Mouse (Mus musculus): ENCODE measurements at regions not wholly inside any gene's neighbourhood (a gene's known extent, or its start where the extent isn't known, plus 50 kb on each side); places are given as distances from the start of the nearest gene placed in this dataset.

- H3K27me3 ChIP-seq (ENCODE audit: control insufficient read depth, insufficient read depth, low read length) = no peaks in the 10 kb centered on the region
- no peak overlapping the region for H3K4me3 ChIP-seq (ENCODE audit: insufficient read depth, low read depth, low read length)
- no peaks in the 10 kb centered on the region for H3K36me3 ChIP-seq (ENCODE audit: control insufficient read depth, insufficient read depth, low read length)
- peaks cover 12% of the 10 kb centered on the region; the same call in 1 of the 2 replicates for H3K4me1 ChIP-seq (ENCODE audit: control insufficient read depth, insufficient read depth, low read length)
- H3K27ac ChIP-seq (replicated peaks; ENCODE audit: insufficient read depth, low read depth, low read length) = no peak overlapping the region
- WGBS = 40% methylated on average over 3 of the region's 3 CpGs
- peak; percentile 82 for DNase-seq (ENCODE audit: extremely low read depth, low read depth, low spot score)
- TF ChIP-seq CTCF (IDR thresholded peaks at IDR 0.05; ENCODE audit: low read depth, low read length) = no peak
- no peak for TF ChIP-seq POLR2A (IDR thresholded peaks at IDR 0.05; ENCODE audit: extremely low read depth, insufficient read depth, low read length)
- no peaks in the 10 kb centered on the region for H3K79me2 ChIP-seq (ENCODE audit: control insufficient read depth, insufficient read depth, low read length)
- H3K9ac ChIP-seq (ENCODE audit: low read depth, low read length) = no peak overlapping the region
Observed at GRCm38 (mm10) chr13:32554601-32555000, 216.1 kb upstream of the Gmds start.

DNA sequence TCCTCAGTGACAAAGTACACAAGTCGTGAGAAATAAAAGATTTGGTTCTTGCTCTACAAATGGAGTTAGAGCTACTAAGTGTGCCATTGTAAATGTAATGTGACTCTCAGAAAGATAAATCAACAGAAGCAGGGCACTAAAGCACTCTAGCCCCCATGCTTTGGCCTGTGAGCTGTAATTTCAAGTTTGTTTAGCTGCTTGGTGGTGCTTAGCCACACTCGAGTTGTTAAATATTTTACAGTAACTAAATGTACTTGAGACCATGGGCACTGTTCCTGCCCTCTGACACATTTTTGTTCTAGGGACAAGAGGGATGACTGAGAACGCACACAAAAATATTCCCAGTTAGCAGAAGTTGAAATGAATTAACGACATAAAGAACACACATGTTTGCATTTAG, 214.6 kb upstream of the Gmds start:
- H3K4me1 ChIP-seq (ENCODE audit: control insufficient read depth, insufficient read depth, low read length) = peaks cover 12% of the 10 kb centered on the region; the same call in 1 of the 2 replicates
- peak; percentile 68 for DNase-seq (ENCODE audit: extremely low read depth, low read depth, low spot score)
- no peak overlapping the region for H3K9ac ChIP-seq (ENCODE audit: low read depth, low read length)
- TF ChIP-seq POLR2A (IDR thresholded peaks at IDR 0.05; ENCODE audit: extremely low read depth, insufficient read depth, low read length) = no peak
- H3K27ac ChIP-seq (replicated peaks; ENCODE audit: insufficient read depth, low read depth, low read length) = no peak overlapping the region
- no peaks in the 10 kb centered on the region for H3K36me3 ChIP-seq (ENCODE audit: control insufficient read depth, insufficient read depth, low read length)
- 40% methylated on average over 4 of the region's 4 CpGs for WGBS
- no peak overlapping the region for H3K4me3 ChIP-seq (ENCODE audit: insufficient read depth, low read depth, low read length)
- H3K27me3 ChIP-seq (ENCODE audit: control insufficient read depth, insufficient read depth, low read length) = no peaks in the 10 kb centered on the region
- H3K79me2 ChIP-seq (ENCODE audit: control insufficient read depth, insufficient read depth, low read length) = no peaks in the 10 kb centered on the region

- 91% methylated on average over 3 of the region's 3 CpGs for WGBS
- H3K4me1 ChIP-seq (ENCODE audit: control insufficient read depth, insufficient read depth, low read length) = peaks cover 7% of the 10 kb centered on the region; the same call in 1 of the 2 replicates
- H3K9ac ChIP-seq (ENCODE audit: low read depth, low read length) = no peak overlapping the region
- TF ChIP-seq CTCF (IDR thresholded peaks at IDR 0.05; ENCODE audit: low read depth, low read length) (no peak), POLR2A (IDR thresholded peaks at IDR 0.05; ENCODE audit: extremely low read depth, insufficient read depth, low read length) (no peak)
- no peaks in the 10 kb centered on the region for H3K27me3 ChIP-seq (ENCODE audit: control insufficient read depth, insufficient read depth, low read length)
- H3K36me3 ChIP-seq (ENCODE audit: control insufficient read depth, insufficient read depth, low read length) = no peaks in the 10 kb centered on the region
- no peak overlapping the region for H3K27ac ChIP-seq (replicated peaks; ENCODE audit: insufficient read depth, low read depth, low read length)
- H3K4me3 ChIP-seq (ENCODE audit: insufficient read depth, low read depth, low read length) = no peak overlapping the region
- DNase-seq (ENCODE audit: extremely low read depth, low read depth, low spot score) = no peak
- no peaks in the 10 kb centered on the region for H3K79me2 ChIP-seq (ENCODE audit: control insufficient read depth, insufficient read depth, low read length)
Observed at GRCm38 (mm10) chr13:32550113-32550512, 211.6 kb upstream of the Gmds start.

- Histone ChIP-seq H3K4me3 (ENCODE audit: insufficient read depth, low read depth, low read length) (no peak overlapping the region), H3K79me2 (ENCODE audit: control insufficient read depth, insufficient read depth, low read length) (no peaks in the 10 kb centered on the region), H3K27me3 (ENCODE audit: control insufficient read depth, insufficient read depth, low read length) (no peaks in the 10 kb centered on the region), H3K4me1 (ENCODE audit: control insufficient read depth, insufficient read depth, low read length) (no peaks in the 10 kb centered on the region), H3K27ac (replicated peaks; ENCODE audit: insufficient read depth, low read depth, low read length) (no peak overlapping the region), H3K9ac (ENCODE audit: low read depth, low read length) (no peak overlapping the region), H3K36me3 (ENCODE audit: control insufficient read depth, insufficient read depth, low read length) (no peaks in the 10 kb centered on the region)
- WGBS = 81% methylated on average over 7 of the region's 7 CpGs
- no peak for DNase-seq (ENCODE audit: extremely low read depth, low read depth, low spot score)
- TF ChIP-seq CTCF (IDR thresholded peaks at IDR 0.05; ENCODE audit: low read depth, low read length) (no peak), POLR2A (IDR thresholded peaks at IDR 0.05; ENCODE audit: extremely low read depth, insufficient read depth, low read length) (no peak)
Observed at GRCm38 (mm10) chr13:32547126-32547525, 208.6 kb upstream of the Gmds start.

DNA sequence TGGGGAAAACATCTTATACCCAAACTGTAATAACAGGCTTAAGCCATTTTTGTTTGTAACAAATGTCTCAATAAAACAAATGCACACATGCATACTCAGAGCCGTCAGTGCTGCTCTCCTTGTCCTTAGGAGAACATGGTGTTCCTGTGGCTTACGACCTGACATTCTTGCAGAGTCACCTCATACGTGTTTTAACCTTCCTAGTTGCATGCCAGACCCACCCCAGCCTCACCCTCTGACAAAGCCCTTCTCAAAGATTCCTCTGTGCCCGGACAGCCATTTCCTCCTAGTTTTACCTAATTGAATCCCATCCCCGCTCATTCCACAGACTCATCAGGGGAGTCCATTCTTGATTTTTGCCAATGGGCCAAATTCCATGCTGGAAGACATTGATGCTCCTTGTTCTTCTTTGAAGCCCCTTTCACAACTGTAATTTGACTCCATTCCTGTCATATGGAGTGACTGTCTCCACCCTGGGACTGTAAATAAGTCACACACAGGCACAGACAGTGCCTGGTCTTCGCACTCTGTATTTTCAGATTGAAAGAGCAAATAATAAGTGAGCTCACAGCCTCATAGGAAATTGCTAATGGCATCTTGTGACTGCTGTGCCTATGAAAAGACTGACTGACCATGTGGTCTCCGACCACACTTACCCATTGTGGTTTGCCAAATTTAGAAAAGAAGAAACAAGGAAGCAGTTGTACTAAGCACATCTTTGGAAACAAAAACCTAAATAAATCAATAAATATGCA, 206.6 kb upstream of the Gmds start:
- H3K4me1 ChIP-seq (ENCODE audit: control insufficient read depth, insufficient read depth, low read length) = no peaks in the 10 kb centered on the region
- no peak overlapping the region for H3K27ac ChIP-seq (replicated peaks; ENCODE audit: insufficient read depth, low read depth, low read length)
- no peak for DNase-seq (ENCODE audit: extremely low read depth, low read depth, low spot score)
- no peaks in the 10 kb centered on the region for H3K27me3 ChIP-seq (ENCODE audit: control insufficient read depth, insufficient read depth, low read length)
- H3K9ac ChIP-seq (ENCODE audit: low read depth, low read length) = no peak overlapping the region
- no peak overlapping the region for H3K4me3 ChIP-seq (ENCODE audit: insufficient read depth, low read depth, low read length)
- H3K79me2 ChIP-seq (ENCODE audit: control insufficient read depth, insufficient read depth, low read length) = no peaks in the 10 kb centered on the region
- 84% methylated on average over 7 of the region's 7 CpGs for WGBS
- TF ChIP-seq CTCF (IDR thresholded peaks at IDR 0.05; ENCODE audit: low read depth, low read length) (no peak), POLR2A (IDR thresholded peaks at IDR 0.05; ENCODE audit: extremely low read depth, insufficient read depth, low read length) (no peak)
- no peaks in the 10 kb centered on the region for H3K36me3 ChIP-seq (ENCODE audit: control insufficient read depth, insufficient read depth, low read length)

DNA sequence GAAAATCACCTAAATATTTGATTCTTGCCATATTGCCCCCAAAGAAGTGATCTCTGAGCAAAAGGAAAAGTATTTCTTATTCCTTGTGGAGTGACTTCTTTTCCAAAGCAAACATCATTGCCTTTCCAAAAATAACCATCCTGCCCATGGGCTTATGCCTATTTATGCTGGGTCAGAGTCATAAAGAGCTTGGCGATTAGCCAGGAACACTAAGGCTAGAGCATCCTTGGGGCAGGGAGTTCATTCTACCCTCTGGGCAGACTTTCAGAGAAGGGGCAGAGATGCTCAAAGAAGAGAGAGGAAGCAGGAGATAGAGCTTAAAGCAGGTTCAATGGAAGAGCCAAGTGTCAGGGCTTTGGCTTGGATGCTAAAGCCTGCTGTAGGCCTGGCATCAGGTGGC, 203.1 kb upstream of the Gmds start:
- no peak overlapping the region for H3K4me3 ChIP-seq (ENCODE audit: insufficient read depth, low read depth, low read length)
- H3K9ac ChIP-seq (ENCODE audit: low read depth, low read length) = no peak overlapping the region
- H3K4me1 ChIP-seq (ENCODE audit: control insufficient read depth, insufficient read depth, low read length) = peaks cover 2% of the 10 kb centered on the region
- DNase-seq (ENCODE audit: extremely low read depth, low read depth, low spot score) = no peak
- no peaks in the 10 kb centered on the region for H3K79me2 ChIP-seq (ENCODE audit: control insufficient read depth, insufficient read depth, low read length)
- no peak for TF ChIP-seq CTCF (IDR thresholded peaks at IDR 0.05; ENCODE audit: low read depth, low read length)
- no peak for TF ChIP-seq POLR2A (IDR thresholded peaks at IDR 0.05; ENCODE audit: extremely low read depth, insufficient read depth, low read length)
- no peaks in the 10 kb centered on the region for H3K36me3 ChIP-seq (ENCODE audit: control insufficient read depth, insufficient read depth, low read length)
- H3K27me3 ChIP-seq (ENCODE audit: control insufficient read depth, insufficient read depth, low read length) = no peaks in the 10 kb centered on the region
- no peak overlapping the region for H3K27ac ChIP-seq (replicated peaks; ENCODE audit: insufficient read depth, low read depth, low read length)
- WGBS = 98% methylated on average over 1 of the region's 1 CpGs
